Mouse (Mus musculus) kidney, embryonic 16.5 days (tissue): Measurements from ENCODE around the gene Tarsl2. TPM values are rescaled to one million over a fixed set of nuclear protein-coding genes. Genes with fewer than 3 reads are reported as not detected.

Experiments used
- ATAC-seq: fragments of 200-750 bp; cut with Nextera tagmentation; 2 replicates; pipeline ENCODE4 v1.8.0; 2017; ENCODE audit warnings: moderate TSS enrichment; ENCODE audit not compliant: low FRiP score, low TSS enrichment
- H3K27ac ChIP-seq: fragments of 300-500 bp; sonication (generic); 2 replicates; pipeline ENCODE4 v1.5.1; 2014; ENCODE audit warnings: low read length
- H3K27me3 ChIP-seq: fragments of 300-500 bp; sonication (generic); 2 replicates; pipeline ENCODE4 v1.6.1; 2014; ENCODE audit warnings: low read length, control low read depth, mixed read lengths; ENCODE audit not compliant: insufficient read depth
- H3K36me3 ChIP-seq: fragments of 300-500 bp; sonication (generic); 2 replicates; pipeline ENCODE4 v1.6.1; 2014; ENCODE audit warnings: low read length, control low read depth, mixed read lengths; ENCODE audit not compliant: insufficient read depth
- H3K4me1 ChIP-seq: fragments of 300-500 bp; sonication (generic); 2 replicates; pipeline ENCODE4 v1.6.1; 2014; ENCODE audit warnings: low read length, control low read depth, mixed read lengths; ENCODE audit not compliant: insufficient read depth
- H3K4me2 ChIP-seq: fragments of 300-500 bp; sonication (generic); replicated peaks from 2 replicates; pipeline ENCODE4 v1.6.1; 2014; ENCODE audit warnings: low read depth, low read length
- H3K4me3 ChIP-seq: fragments of 300-500 bp; sonication (generic); 2 replicates; pipeline ENCODE4 v1.5.1; 2014; ENCODE audit warnings: mild to moderate bottlenecking, low read length
- H3K9ac ChIP-seq: fragments of 300-500 bp; sonication (generic); replicated peaks from 2 replicates; pipeline ENCODE4 v1.6.1; 2014; ENCODE audit warnings: low read length
- H3K9me3 ChIP-seq: fragments of 300-500 bp; sonication (generic); 2 replicates; pipeline ENCODE4 v1.6.1; 2016; ENCODE audit warnings: low read length, control low read depth
- WGBS: fragments of 180-500 bp; shearing (Covaris S2); extraction: QIAGEN DNeasy Blood & Tissue Kit; methylation state at CpG from one replicate; pipeline ENCODE4 v1.1.7; 2014; 5-methylcytosine and 5-hydroxymethylcytosine counted together
- polyA plus RNA-seq: library from polyadenylated mRNA; unstranded; fragments of >200 nt; fragmentation: Nextera tagmentation; extraction: Ambion mirVana; gene quantifications from 2 replicates; pipeline ENCODE4 v1.2.1, GENCODE M21; 2015

Tarsl2 gene
- polyA plus RNA-seq, 1 experiment from 2014 or later, result 11.0 TPM

DNA sequence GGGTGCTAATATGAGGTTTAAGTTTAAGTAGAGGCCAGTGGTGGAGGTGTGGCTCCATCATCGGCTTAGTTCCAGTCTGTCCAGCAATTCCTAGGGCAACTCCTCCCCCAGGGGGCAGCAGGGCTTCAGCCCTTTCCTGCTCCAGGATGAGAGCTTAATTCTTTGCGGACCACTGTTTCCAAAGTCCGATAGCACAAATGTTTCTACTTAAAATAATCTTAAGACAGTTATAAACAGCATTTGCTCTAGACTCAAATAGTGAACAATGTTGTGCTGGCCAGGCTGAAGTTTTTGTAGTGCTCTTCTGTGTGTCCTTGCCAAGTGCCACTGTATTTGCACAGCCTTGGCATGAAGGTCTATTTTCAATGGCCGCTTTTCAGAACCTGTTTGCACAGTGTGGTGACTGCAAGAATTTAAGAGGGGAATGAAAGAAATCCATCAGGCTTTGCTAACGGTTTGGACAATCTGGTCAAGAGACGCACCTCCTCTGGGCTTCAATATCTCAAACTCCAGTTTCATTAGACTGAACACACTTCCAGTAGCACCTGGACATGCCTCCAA is 757 bp upstream of the Tarsl2 start:
- peak; percentile 11; the same call in 1 of the 2 replicates for ATAC-seq
- peak overlapping the region; percentile 74 for H3K4me3 ChIP-seq
- H3K27me3 ChIP-seq, result peaks cover 7% of the 10 kb centered on the region
- no peaks in the 10 kb centered on the region for H3K9me3 ChIP-seq
- peaks cover 11% of the 10 kb centered on the region for H3K36me3 ChIP-seq
- H3K4me2 ChIP-seq, result peak overlapping the region; percentile 87
- H3K9ac ChIP-seq, result no peak overlapping the region
- peaks cover 7% of the 10 kb centered on the region; the same call in 1 of the 2 replicates for H3K4me1 ChIP-seq
- WGBS, result 27% methylated on average over 6 of the region's 6 CpGs
- H3K27ac ChIP-seq, result no peak overlapping the region

DNA sequence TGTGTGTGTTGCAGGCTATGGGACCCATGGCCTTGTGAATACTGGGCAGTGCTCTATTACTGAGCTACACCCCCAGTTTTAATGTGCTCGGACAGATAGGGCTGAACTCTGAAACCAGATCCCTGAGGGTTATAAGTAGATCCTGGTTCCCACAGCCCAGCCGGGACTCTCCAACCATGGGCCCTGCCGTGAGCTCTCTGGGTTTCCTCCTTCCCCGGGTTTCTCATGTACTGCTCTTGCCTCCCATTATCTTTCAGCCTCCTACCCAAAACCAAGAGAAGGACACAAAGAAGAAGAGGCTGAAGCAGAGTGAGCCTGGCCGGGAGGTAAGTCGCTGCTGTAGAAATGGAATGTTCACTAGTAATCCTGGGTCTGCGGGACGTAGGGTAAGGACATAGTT is 1.3 kb downstream of the Tarsl2 start:
- no peak overlapping the region for H3K27ac ChIP-seq
- H3K9me3 ChIP-seq, result no peaks in the 10 kb centered on the region; the same call in 1 of the 2 replicates
- no peak overlapping the region for H3K9ac ChIP-seq
- H3K4me1 ChIP-seq, result peaks cover 7% of the 10 kb centered on the region; the same call in 1 of the 2 replicates
- WGBS, result 73% methylated on average over 8 of the region's 8 CpGs
- no peak for ATAC-seq
- H3K4me2 ChIP-seq, result no peak overlapping the region; the same call in 1 of the 2 replicates
- H3K27me3 ChIP-seq, result peaks cover 7% of the 10 kb centered on the region
- no peak overlapping the region for H3K4me3 ChIP-seq
- H3K36me3 ChIP-seq, result peaks cover 21% of the 10 kb centered on the region

DNA sequence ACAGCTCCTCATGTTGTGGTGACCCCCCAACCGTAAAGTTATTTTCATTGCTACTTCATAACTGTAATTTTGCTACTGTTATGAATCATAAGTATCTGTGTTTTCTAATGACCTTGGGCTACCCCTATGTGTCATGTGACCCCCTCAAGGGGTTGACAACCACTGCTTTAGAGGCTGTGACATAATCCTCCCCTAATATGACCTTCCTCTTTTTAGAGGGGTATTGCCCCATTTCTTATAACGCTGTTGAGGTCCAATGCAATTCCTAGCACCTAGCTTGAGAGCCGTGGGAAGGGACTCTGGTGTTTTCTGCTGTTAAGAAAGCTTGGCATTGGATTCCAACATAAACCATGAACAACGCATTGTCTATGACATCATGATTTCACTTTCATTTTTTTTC is 6.0 kb downstream of the Tarsl2 start:
- no peak for ATAC-seq

DNA sequence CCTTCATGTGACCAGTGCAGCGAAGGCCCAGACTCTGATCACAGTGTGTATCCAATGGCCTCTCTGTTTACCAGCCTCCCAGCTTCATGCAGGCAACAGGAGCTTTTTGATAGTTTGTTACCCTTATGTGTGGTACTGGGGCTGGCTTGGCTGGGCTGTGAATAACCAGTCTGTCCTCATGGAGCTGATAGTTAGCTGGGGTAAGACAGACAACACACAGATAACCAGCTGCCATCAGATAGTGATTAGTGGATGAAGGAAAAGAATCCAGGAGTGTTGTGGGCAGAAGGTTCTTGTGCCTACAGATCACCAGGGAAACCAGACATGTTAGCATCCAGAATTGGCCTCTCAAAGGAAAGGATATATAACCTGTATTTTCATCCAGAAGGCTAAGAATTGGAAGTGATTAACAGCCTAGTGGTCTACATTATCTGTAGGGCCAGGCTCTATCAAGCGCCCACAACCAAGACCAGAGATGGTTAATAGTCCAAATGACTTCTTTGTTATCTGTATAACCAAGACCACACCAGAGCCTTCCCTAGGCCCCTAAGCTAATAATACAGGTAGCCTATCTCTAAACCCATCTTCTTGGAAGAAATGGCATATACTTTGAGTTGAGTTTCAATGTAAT is 12.9 kb downstream of the Tarsl2 start:
- WGBS, result 100% methylated on average over 2 of the region's 2 CpGs
- no peak for ATAC-seq
- H3K27ac ChIP-seq, result no peak overlapping the region

More for the DNA sequence above, 6.0 kb downstream of the Tarsl2 start:
- Histone ChIP-seq H3K9me3 (no peaks in the 10 kb centered on the region; the same call in 1 of the 2 replicates), H3K27me3 (no peaks in the 10 kb centered on the region), H3K4me1 (peaks cover 3% of the 10 kb centered on the region; the same call in 1 of the 2 replicates), H3K4me2 (no peak overlapping the region), H3K9ac (no peak overlapping the region), H3K36me3 (peaks cover 29% of the 10 kb centered on the region), H3K27ac (no peak overlapping the region), H3K4me3 (no peak overlapping the region)
- 93% methylated on average over 4 of the region's 4 CpGs for whole genome bisulfite sequencing

DNA sequence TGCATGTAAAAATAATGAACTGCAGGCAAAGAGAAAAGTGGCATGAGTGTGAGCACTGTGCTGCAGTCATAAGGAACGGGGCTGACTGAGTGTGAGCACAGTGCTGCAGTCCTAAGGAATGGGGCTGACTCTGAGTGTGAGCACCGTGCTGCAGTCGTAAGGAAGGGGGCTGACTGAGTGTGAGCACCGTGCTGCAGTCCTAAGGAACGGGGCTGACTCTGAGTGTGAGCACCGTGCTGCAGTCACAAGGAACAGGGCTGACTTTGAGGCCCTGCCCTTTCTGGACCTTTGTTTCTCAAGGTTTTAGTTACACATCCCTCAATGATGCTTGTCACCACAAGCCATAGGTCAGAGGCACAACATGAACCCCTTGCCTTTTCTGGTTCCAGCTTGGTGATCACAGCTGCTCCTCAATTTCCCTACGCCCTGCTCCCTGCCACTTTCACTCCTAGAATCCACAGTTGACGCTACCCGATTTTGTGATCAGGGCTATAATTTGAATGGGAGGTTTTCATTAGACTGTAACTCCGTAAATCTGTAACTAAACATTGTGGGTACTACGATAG is 18.6 kb downstream of the Tarsl2 start:
- Histone ChIP-seq H3K4me2 (peak overlapping the region; percentile 31), H3K36me3 (0 out of 2 replicates have a peak, but pooled peaks cover 5% of the 10 kb centered on the region), H3K27me3 (no peaks in the 10 kb centered on the region), H3K4me1 (peaks cover 17% of the 10 kb centered on the region; the same call in 1 of the 2 replicates), H3K9ac (0 out of 2 replicates have a peak overlapping the region, but pooled peaks have one; percentile 15), H3K4me3 (no peak overlapping the region), H3K27ac (peak overlapping the region; percentile 39; the same call in 1 of the 2 replicates), H3K9me3 (no peaks in the 10 kb centered on the region)
- 43% methylated on average over 11 of the region's 11 CpGs for WGBS
- ATAC-seq, result peak; percentile 74

More for the DNA sequence above, 12.9 kb downstream of the Tarsl2 start:
- no peaks in the 10 kb centered on the region for H3K9me3 ChIP-seq
- no peak overlapping the region for H3K4me3 ChIP-seq
- no peak overlapping the region for H3K4me2 ChIP-seq
- H3K4me1 ChIP-seq, result no peaks in the 10 kb centered on the region
- H3K27me3 ChIP-seq, result no peaks in the 10 kb centered on the region
- no peak overlapping the region for H3K9ac ChIP-seq
- peaks cover 13% of the 10 kb centered on the region for H3K36me3 ChIP-seq

DNA sequence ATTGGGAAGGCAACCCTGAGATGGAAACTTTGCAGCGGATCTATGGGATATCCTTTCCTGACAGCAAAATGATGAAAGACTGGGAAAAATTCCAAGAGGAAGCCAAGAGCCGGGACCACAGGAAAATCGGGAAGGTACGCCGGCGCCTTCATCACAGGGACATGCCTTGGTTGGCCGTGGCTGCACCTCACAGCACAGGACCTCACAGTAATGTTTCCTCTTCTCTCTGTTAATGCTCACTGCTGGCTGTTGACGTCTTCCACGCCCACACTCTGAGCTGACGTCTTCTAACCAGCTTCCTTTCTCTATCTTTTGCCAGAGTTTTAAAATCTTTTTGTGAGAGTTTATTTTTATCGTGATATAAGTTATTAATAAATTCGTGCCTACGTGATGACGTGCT is 19.2 kb downstream of the Tarsl2 start:
- Histone ChIP-seq H3K36me3 (0 out of 2 replicates have a peak, but pooled peaks cover 5% of the 10 kb centered on the region), H3K9me3 (no peaks in the 10 kb centered on the region), H3K4me1 (peaks cover 17% of the 10 kb centered on the region; the same call in 1 of the 2 replicates), H3K4me3 (no peak overlapping the region), H3K27ac (peak overlapping the region; percentile 20), H3K4me2 (peak overlapping the region; percentile 31), H3K9ac (no peak overlapping the region), H3K27me3 (no peaks in the 10 kb centered on the region)
- 60% methylated on average over 14 of the region's 14 CpGs for WGBS
- 0 out of 2 replicates have a peak, but pooled peaks have one; percentile 69 for ATAC-seq

DNA sequence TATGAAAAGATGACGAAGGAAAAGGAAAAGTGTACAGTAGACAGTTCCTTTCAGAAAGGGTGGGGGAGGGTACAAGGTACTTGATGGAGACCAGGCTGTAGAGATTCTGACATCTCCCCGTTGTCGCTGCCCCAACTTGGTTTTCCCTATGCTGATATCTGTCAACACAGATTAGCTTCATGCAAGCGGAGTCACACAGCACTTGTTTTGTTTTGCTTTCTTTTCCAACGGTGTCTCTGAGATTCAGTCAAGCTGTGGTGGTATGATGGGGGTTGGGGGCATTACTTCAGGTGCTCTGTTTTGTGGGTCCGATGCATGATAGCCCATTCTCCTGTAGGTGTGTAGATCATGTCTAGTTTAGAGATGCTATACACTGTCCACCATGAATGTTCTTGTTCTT is 22.8 kb downstream of the Tarsl2 start:
- Histone ChIP-seq H3K4me3 (no peak overlapping the region), H3K9me3 (no peaks in the 10 kb centered on the region), H3K27me3 (no peaks in the 10 kb centered on the region), H3K27ac (no peak overlapping the region), H3K4me1 (peaks cover 17% of the 10 kb centered on the region; the same call in 1 of the 2 replicates), H3K9ac (no peak overlapping the region), H3K36me3 (no peaks in the 10 kb centered on the region), H3K4me2 (no peak overlapping the region)
- WGBS, result 91% methylated on average over 6 of the region's 6 CpGs
- ATAC-seq, result no peak

DNA sequence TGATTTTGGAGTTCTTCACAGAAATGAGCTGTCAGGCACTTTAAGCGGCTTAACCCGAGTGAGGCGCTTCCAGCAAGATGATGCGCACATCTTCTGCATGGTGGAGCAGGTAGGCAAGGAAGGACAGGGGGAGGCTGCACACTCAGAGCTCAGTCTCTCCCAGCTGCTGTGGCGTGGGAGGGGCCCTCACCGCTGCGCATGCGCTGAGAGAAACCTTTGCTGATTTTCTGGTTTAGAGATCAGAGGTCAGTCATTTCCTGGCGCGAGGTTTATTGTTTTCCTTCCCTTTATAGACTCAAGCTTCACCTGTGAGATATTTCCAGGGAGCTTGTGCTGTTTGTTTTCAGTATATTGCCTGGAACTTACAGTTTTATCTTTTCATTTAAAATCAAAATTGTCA is 33.4 kb downstream of the Tarsl2 start:
- ATAC-seq, result no peak
- WGBS, result 54% methylated on average over 10 of the region's 10 CpGs

DNA sequence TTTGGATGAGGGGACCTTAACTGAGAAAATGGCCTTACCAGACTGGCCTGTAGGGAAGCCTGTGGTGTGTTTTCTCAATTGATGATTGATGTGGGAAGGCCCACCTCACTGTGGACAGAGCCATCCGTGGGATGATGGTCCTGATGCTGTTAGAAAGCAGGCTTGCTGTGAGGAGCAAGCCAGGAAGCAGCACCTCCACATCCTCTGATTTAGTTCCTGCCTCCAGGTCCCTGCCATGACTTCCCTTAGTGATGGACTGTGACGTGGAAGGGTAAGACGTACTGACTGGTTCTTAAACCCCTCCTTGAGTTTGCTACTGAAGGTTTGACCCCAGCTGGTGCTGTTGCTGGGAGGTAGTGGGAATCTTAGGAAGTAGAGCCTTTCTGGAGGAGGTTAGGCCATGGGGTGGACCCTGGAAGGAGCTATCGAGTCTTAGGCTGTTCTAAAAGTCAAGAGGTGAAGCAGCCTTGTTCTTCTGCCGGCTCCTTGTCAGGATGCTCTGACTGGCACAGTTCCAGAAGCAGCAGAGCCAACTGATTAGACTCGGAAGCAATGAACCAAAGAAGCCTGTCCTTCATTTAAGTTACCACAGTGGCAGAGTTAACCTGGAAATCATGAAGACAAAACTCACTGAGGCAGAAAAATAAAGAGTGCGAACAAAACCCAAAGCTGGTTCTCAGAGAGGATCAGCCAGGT is 34.4 kb downstream of the Tarsl2 start:
- H3K36me3 ChIP-seq, result no peaks in the 10 kb centered on the region
- 53% methylated on average over 7 of the region's 7 CpGs for WGBS
- peaks cover 10% of the 10 kb centered on the region for H3K4me1 ChIP-seq
- no peak overlapping the region for H3K4me2 ChIP-seq
- H3K27ac ChIP-seq, result no peak overlapping the region
- H3K9me3 ChIP-seq, result no peaks in the 10 kb centered on the region
- H3K9ac ChIP-seq, result no peak overlapping the region
- H3K27me3 ChIP-seq, result no peaks in the 10 kb centered on the region
- ATAC-seq, result no peak
- H3K4me3 ChIP-seq, result no peak overlapping the region

More for the DNA sequence above, 33.4 kb downstream of the Tarsl2 start:
- H3K4me1 ChIP-seq, result peaks cover 10% of the 10 kb centered on the region
- H3K9ac ChIP-seq, result no peak overlapping the region
- no peaks in the 10 kb centered on the region for H3K36me3 ChIP-seq
- H3K4me3 ChIP-seq, result no peak overlapping the region
- no peak overlapping the region for H3K27ac ChIP-seq
- no peaks in the 10 kb centered on the region for H3K9me3 ChIP-seq
- H3K27me3 ChIP-seq, result no peaks in the 10 kb centered on the region
- H3K4me2 ChIP-seq, result no peak overlapping the region
